Mouse (Mus musculus) myocyte (in vitro differentiated cells): ENCODE measurements around the gene Pgap3.

Experiments
- MYOD1 ChIP-seq, 3 experiments: IDR thresholded peaks; one replicate each; pipeline ENCODE4 v1.6.1; 2011; ENCODE audit warnings: control low read depth in 2 of 3, low read depth in 2 of 3, mild to moderate bottlenecking in 2 of 3, moderate library complexity in 1 of 3; ENCODE audit not compliant: insufficient read length in 2 of 3, control insufficient read depth in 1 of 3
- POLR2A ChIP-seq: IDR thresholded peaks from one replicate; pipeline ENCODE4 v1.6.1; 2011; ENCODE audit warnings: low read depth, mild to moderate bottlenecking, control low read depth, moderate library complexity; ENCODE audit not compliant: insufficient read length
- POLR2AphosphoS2 ChIP-seq: IDR thresholded peaks from one replicate; pipeline ENCODE4 v1.6.1; 2011; ENCODE audit warnings: low read depth, control low read depth; ENCODE audit not compliant: insufficient read length
- REST ChIP-seq: IDR thresholded peaks from one replicate; pipeline ENCODE4 v1.6.1; 2011; ENCODE audit warnings: mild to moderate bottlenecking, control low read depth, moderate library complexity; ENCODE audit not compliant: insufficient read depth, insufficient read length
- TCF12 ChIP-seq: IDR thresholded peaks from one replicate; pipeline ENCODE4 v1.6.1; 2011; ENCODE audit warnings: mild to moderate bottlenecking, control low read depth; ENCODE audit not compliant: poor library complexity, insufficient read depth, severe bottlenecking
- USF1 ChIP-seq: IDR thresholded peaks from one replicate; pipeline ENCODE4 v1.6.1; 2011; ENCODE audit warnings: low read depth, mild to moderate bottlenecking, control low read depth, moderate library complexity

GRCm38 (mm10) chr11:98370588-98370987 lies 29.7 kb downstream of the Pgap3 start:
- no peak for TF ChIP-seq POLR2A
- TF ChIP-seq USF1, result no peak
- TF ChIP-seq POLR2AphosphoS2, result no peak
- no peak for TF ChIP-seq TCF12
- TF ChIP-seq REST, result no peak
- TF ChIP-seq MYOD1 (IDR thresholded peaks at IDR 0.05; ENCODE audit: control insufficient read depth in 1 of 3, insufficient read length in 2 of 3, low read depth in 2 of 3), result no peak
